Mouse (Mus musculus): ENCODE data around the gene Olfr312. TPM values are rescaled to one million over a fixed set of nuclear protein-coding genes. Genes with fewer than 3 reads are reported as not detected.
"Not testable (repeated sequence)": the region's sequence is repeated elsewhere in the genome, so short reads cannot be mapped to it uniquely, and the experiment has no call there.

Gene Olfr312
- not detected for total RNA-seq (2021)

- DNase-seq (ENCODE audit: low spot score); intact Hi-C loops (cut with DNase I): not testable (repeated sequence)
Measured at GRCm38 (mm10) chr11:58828937-58829336, at the start of gene Olfr312. Gene Olfr312, plus strand, starts transcription at chr11:58829237.

GRCm38 (mm10) chr11:58782480-58783089 is 46.5 kb upstream of the Olfr312 start, which contains the start of gene Olfr314:
Gene Olfr314, plus strand, starts transcription at chr11:58782952.
- intact Hi-C loops (cut with DNase I): no loop called here
- no peak for DNase-seq (ENCODE audit: low spot score)

- DNase-seq (ENCODE audit: low spot score): no peak
- intact Hi-C loops (cut with DNase I): no loop called here
Measured at GRCm38 (mm10) chr11:58784182-58784581, 44.9 kb upstream of the Olfr312 start.

- intact Hi-C loops (cut with DNase I): no loop called here
- DNase-seq (ENCODE audit: low spot score): no peak
Measured at GRCm38 (mm10) chr11:58787651-58788050, 41.4 kb upstream of the Olfr312 start.

- intact Hi-C loops (cut with DNase I): no loop called here
- no peak for DNase-seq (ENCODE audit: low spot score)
Measured at GRCm38 (mm10) chr11:58788346-58788745, 40.7 kb upstream of the Olfr312 start.

GRCm38 (mm10) chr11:58789532-58789931 is 39.5 kb upstream of the Olfr312 start:
- intact Hi-C loops (cut with DNase I): no loop called here
- no peak for DNase-seq (ENCODE audit: low spot score)

GRCm38 (mm10) chr11:58790053-58790452 is 39.0 kb upstream of the Olfr312 start:
- DNase-seq (ENCODE audit: low spot score): no peak
- intact Hi-C loops (cut with DNase I): no loop called here

- DNase-seq (ENCODE audit: low spot score): no peak
- intact Hi-C loops (cut with DNase I): no loop called here
Measured at GRCm38 (mm10) chr11:58790646-58791045, 38.4 kb upstream of the Olfr312 start.

GRCm38 (mm10) chr11:58795856-58796255 is 33.2 kb upstream of the Olfr312 start:
- intact Hi-C loops (cut with DNase I): no loop called here
- no peak for DNase-seq (ENCODE audit: low spot score)

GRCm38 (mm10) chr11:58796850-58797249 is 32.2 kb upstream of the Olfr312 start:
- DNase-seq (ENCODE audit: low spot score): no peak
- intact Hi-C loops (cut with DNase I): no loop called here

- DNase-seq (ENCODE audit: low spot score): no peak
- intact Hi-C loops (cut with DNase I): no loop called here
Measured at GRCm38 (mm10) chr11:58799747-58800146, 29.3 kb upstream of the Olfr312 start.

GRCm38 (mm10) chr11:58801558-58802228 is 27.3 kb upstream of the Olfr312 start, which contains the start of gene Fam183b:
Gene Fam183b, minus strand, starts transcription at chr11:58801960.
- DNase-seq (ENCODE audit: low spot score): no peak
- intact Hi-C loops (cut with DNase I): no loop called here

- DNase-seq (ENCODE audit: low spot score): no peak
- intact Hi-C loops (cut with DNase I): no loop called here
Measured at GRCm38 (mm10) chr11:58803871-58804270, 25.2 kb upstream of the Olfr312 start.

- intact Hi-C loops (cut with DNase I): no loop called here
- DNase-seq (ENCODE audit: low spot score): no peak
Measured at GRCm38 (mm10) chr11:58804393-58804792, 24.6 kb upstream of the Olfr312 start.

- intact Hi-C loops (cut with DNase I): no loop called here
- DNase-seq (ENCODE audit: low spot score): no peak
Measured at GRCm38 (mm10) chr11:58812001-58812400, 17.0 kb upstream of the Olfr312 start.

- DNase-seq (ENCODE audit: low spot score); intact Hi-C loops (cut with DNase I): not testable (repeated sequence)
Measured at GRCm38 (mm10) chr11:58814700-58815099, 14.3 kb upstream of the Olfr312 start, which contains the start of gene Olfr313. Gene Olfr313, plus strand, starts transcription at chr11:58815000.

- DNase-seq (ENCODE audit: low spot score): no peak
- intact Hi-C loops (cut with DNase I): no loop called here
Measured at GRCm38 (mm10) chr11:58815676-58816075, 13.4 kb upstream of the Olfr312 start.

- DNase-seq (ENCODE audit: low spot score): no peak
- intact Hi-C loops (cut with DNase I): no loop called here
Measured at GRCm38 (mm10) chr11:58829764-58830163, 727 bp downstream of the Olfr312 start.

GRCm38 (mm10) chr11:58832541-58832940 is 3.5 kb downstream of the Olfr312 start:
- intact Hi-C loops (cut with DNase I); DNase-seq (ENCODE audit: low spot score): not testable (repeated sequence)

- intact Hi-C loops (cut with DNase I); DNase-seq (ENCODE audit: low spot score): not testable (repeated sequence)
Measured at GRCm38 (mm10) chr11:58838951-58839350, 9.9 kb downstream of the Olfr312 start, which contains the start of gene Olfr311. Gene Olfr311, plus strand, starts transcription at chr11:58839251.

- DNase-seq (ENCODE audit: low spot score): peak; percentile 78
- intact Hi-C loops (cut with DNase I): no loop called here
Measured at GRCm38 (mm10) chr11:58846919-58847461, 18.0 kb downstream of the Olfr312 start, which contains the start of gene Gm12258. Gene Gm12258, plus strand, starts transcription at chr11:58847158.

Data from heart, postnatal 25 days (tissue).